Mouse (Mus musculus) bone marrow, adult 2 months (tissue): ENCODE data around the gene Ucn2.

Experiments used
- CTCF ChIP-seq: fragments of 200-500 bp; IDR thresholded peaks from 2 replicates; pipeline ENCODE4 v1.5.1; 2011; ENCODE audit warnings: low read length, control low read depth; ENCODE audit not compliant: control insufficient read depth, insufficient read depth
- POLR2A ChIP-seq: fragments of 200-500 bp; IDR thresholded peaks from 2 replicates; pipeline ENCODE4 v1.6.1; 2011; ENCODE audit warnings: low read depth, mild to moderate bottlenecking, control low read depth, low read length, borderline replicate concordance; ENCODE audit not compliant: control insufficient read depth

DNA sequence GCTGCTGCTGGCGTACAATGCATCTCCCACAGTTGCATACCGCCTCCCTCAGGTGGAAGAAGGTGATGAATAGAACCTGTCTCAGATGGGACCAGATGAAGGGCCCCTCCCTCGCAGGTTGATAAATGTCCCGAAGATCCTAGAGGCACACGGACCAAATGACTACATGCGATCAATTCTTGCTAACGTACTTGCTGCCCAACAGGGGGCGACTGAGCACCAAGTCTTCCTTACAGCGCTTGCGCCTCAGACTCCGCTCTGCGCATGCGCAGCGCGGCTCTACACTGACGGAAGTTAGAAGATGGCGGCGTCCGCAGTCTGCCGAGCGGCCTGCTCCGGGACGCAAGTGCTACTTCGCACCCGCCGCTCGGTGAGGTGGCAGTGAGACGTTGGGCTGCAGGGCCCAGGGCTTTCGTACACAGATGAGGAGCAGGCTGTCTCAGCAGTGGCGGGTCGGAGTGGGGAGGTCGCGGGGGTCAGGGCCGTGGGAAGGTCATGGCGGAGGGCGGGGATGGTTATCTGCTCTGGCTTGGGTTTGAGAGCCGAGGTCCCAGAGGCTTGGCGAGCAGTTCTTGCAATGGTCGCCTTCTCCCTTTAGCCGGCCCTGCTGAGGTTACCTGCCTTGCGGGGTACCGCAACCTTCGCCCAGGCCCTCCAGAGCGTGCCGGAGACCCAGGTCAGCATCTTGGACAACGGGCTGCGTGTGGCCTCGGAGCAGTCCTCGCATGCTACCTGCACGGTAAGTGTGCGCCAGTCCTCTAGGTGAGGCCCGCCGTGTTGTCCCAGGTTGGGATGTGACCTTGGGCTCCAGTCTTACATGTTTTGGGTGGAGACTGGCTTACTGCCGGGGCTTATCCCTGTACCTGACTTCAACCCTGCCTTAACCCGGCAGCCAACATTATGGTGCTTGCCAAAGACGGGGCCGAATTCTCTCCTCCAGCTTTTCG, 49.1 kb upstream of the Ucn2 start, which contains the start of gene Uqcrc1:
- TF ChIP-seq CTCF = peak; percentile 94
- peak; percentile 93; the same call in 1 of the 2 replicates for TF ChIP-seq POLR2A
